Mouse (Mus musculus) lung, embryonic 14.5 days (tissue): ENCODE measurements around the gene Scimp. TPM values are rescaled to one million over a fixed set of nuclear protein-coding genes. Genes with fewer than 3 reads are reported as not detected.

ENCODE experiments used
- ATAC-seq: fragments of 200-750 bp; cut with Nextera tagmentation; 2 replicates; pipeline ENCODE4 v1.8.0; 2017; ENCODE audit warnings: mild to moderate bottlenecking, moderate TSS enrichment, moderate library complexity; ENCODE audit not compliant: insufficient read depth
- DNase-seq: peaks from one replicate; pipeline ENCODE4 v3.0.0-alpha.2; 2015
- H3K27ac ChIP-seq: fragments of 300-500 bp; sonication (generic); 2 replicates; pipeline ENCODE4 v1.5.1; 2014; ENCODE audit warnings: low read depth, mild to moderate bottlenecking, moderate library complexity
- H3K27me3 ChIP-seq: fragments of 300-500 bp; sonication (generic); 2 replicates; pipeline ENCODE4 v1.6.1; 2014; ENCODE audit warnings: low read length, control low read depth; ENCODE audit not compliant: insufficient read depth
- H3K36me3 ChIP-seq: fragments of 300-500 bp; sonication (generic); 2 replicates; pipeline ENCODE4 v1.6.1; 2014; ENCODE audit warnings: control low read depth; ENCODE audit not compliant: insufficient read depth
- H3K4me1 ChIP-seq: fragments of 300-500 bp; sonication (generic); 2 replicates; pipeline ENCODE4 v1.6.1; 2014; ENCODE audit warnings: antibody characterized with exemption, control low read depth; ENCODE audit not compliant: insufficient read depth
- H3K4me2 ChIP-seq: fragments of 300-500 bp; sonication (generic); 2 replicates; pipeline ENCODE4 v1.6.1; 2014; ENCODE audit warnings: mild to moderate bottlenecking
- H3K4me3 ChIP-seq: fragments of 300-500 bp; sonication (generic); 2 replicates; pipeline ENCODE4 v1.5.1; 2014; ENCODE audit warnings: low read depth, low read length
- H3K9ac ChIP-seq: fragments of 300-500 bp; sonication (generic); 2 replicates; pipeline ENCODE4 v1.6.1; 2014
- H3K9me3 ChIP-seq: fragments of 300-500 bp; sonication (generic); 2 replicates; pipeline ENCODE4 v1.6.1; 2016; ENCODE audit warnings: low read depth, low read length, control low read depth
- CTCF ChIP-seq: IDR thresholded peaks from 2 replicates; pipeline ENCODE4 v1.5.1; 2016; ENCODE audit warnings: antibody characterized with exemption, low read depth
- WGBS: fragments of 180-500 bp; shearing (Covaris S2); extraction: QIAGEN DNeasy Blood & Tissue Kit; methylation state at CpG from one replicate; pipeline ENCODE4 v1.1.7; 2014; 5-methylcytosine and 5-hydroxymethylcytosine counted together
- polyA plus RNA-seq: library from polyadenylated mRNA; unstranded; fragments of >200 nt; fragmentation: Nextera tagmentation; extraction: Ambion mirVana; gene quantifications from 2 replicates; pipeline ENCODE4 v1.2.1, GENCODE M21; 2014

Scimp gene
- polyA plus RNA-seq, 1 experiment from 2014 or later = not detected

- no peaks in the 10 kb centered on the region for H3K27me3 ChIP-seq
- no peaks in the 10 kb centered on the region for H3K9me3 ChIP-seq
- no peaks in the 10 kb centered on the region for H3K4me1 ChIP-seq
- H3K27ac ChIP-seq = 0 out of 2 replicates have a peak overlapping the region, but pooled peaks have one; percentile 8
- no peak overlapping the region for H3K4me3 ChIP-seq
- ATAC-seq = no peak
- H3K36me3 ChIP-seq = no peaks in the 10 kb centered on the region
- 65% methylated on average over 6 of the region's 6 CpGs for WGBS
- no peak for DNase-seq
- H3K4me2 ChIP-seq = no peak overlapping the region
- H3K9ac ChIP-seq = no peak overlapping the region
- no peak for TF ChIP-seq CTCF
These were observed 8.6 kb downstream of the Scimp start for GRCm38 (mm10) chr11:70803711-70804200.

- H3K9ac ChIP-seq = no peak overlapping the region
- no peaks in the 10 kb centered on the region for H3K27me3 ChIP-seq
- no peaks in the 10 kb centered on the region for H3K4me1 ChIP-seq
- ATAC-seq (no peak), DNase-seq (no peak)
- no peak overlapping the region for H3K4me3 ChIP-seq
- H3K4me2 ChIP-seq = no peak overlapping the region
- H3K9me3 ChIP-seq = no peaks in the 10 kb centered on the region
- TF ChIP-seq CTCF = no peak
- H3K27ac ChIP-seq = no peak overlapping the region
- WGBS = 61% methylated on average over 2 of the region's 2 CpGs
- no peaks in the 10 kb centered on the region for H3K36me3 ChIP-seq
These were observed 9.5 kb downstream of the Scimp start for GRCm38 (mm10) chr11:70802865-70803261.

- DNase-seq (no peak), ATAC-seq (no peak)
- no peaks in the 10 kb centered on the region for H3K9me3 ChIP-seq
- H3K4me1 ChIP-seq = no peaks in the 10 kb centered on the region
- no peak overlapping the region for H3K4me3 ChIP-seq
- H3K9ac ChIP-seq = no peak overlapping the region
- H3K36me3 ChIP-seq = no peaks in the 10 kb centered on the region
- no peaks in the 10 kb centered on the region for H3K27me3 ChIP-seq
- H3K4me2 ChIP-seq = no peak overlapping the region
- H3K27ac ChIP-seq = no peak overlapping the region
- WGBS = 90% methylated on average over 2 of the region's 2 CpGs
- TF ChIP-seq CTCF = peak; percentile 18; the same call in 1 of the 2 replicates
These were observed 10.1 kb downstream of the Scimp start for GRCm38 (mm10) chr11:70802208-70802864.

GRCm38 (mm10) chr11:70792409-70792808 lies 20.0 kb downstream of the Scimp start:
- no peaks in the 10 kb centered on the region for H3K27me3 ChIP-seq
- H3K4me1 ChIP-seq = no peaks in the 10 kb centered on the region
- no peak overlapping the region for H3K27ac ChIP-seq
- DNase-seq = no peak
- TF ChIP-seq CTCF = no peak
- H3K9me3 ChIP-seq = no peaks in the 10 kb centered on the region
- H3K36me3 ChIP-seq = no peaks in the 10 kb centered on the region
- H3K4me3 ChIP-seq = no peak overlapping the region
- no peak overlapping the region for H3K9ac ChIP-seq
- ATAC-seq = no peak
- H3K4me2 ChIP-seq = no peak overlapping the region
- WGBS = 96% methylated on average over 1 of the region's 1 CpGs

- Histone ChIP-seq H3K27ac (no peak overlapping the region), H3K4me2 (no peak overlapping the region), H3K4me1 (no peaks in the 10 kb centered on the region), H3K4me3 (no peak overlapping the region), H3K36me3 (no peaks in the 10 kb centered on the region), H3K9ac (no peak overlapping the region), H3K27me3 (no peaks in the 10 kb centered on the region), H3K9me3 (no peaks in the 10 kb centered on the region)
- DNase-seq = no peak
- 76% methylated on average over 5 of the region's 5 CpGs for WGBS
- TF ChIP-seq CTCF = no peak
- ATAC-seq = no peak
These were observed 20.7 kb downstream of the Scimp start for GRCm38 (mm10) chr11:70791676-70792075.

GRCm38 (mm10) chr11:70790874-70791551 lies 21.4 kb downstream of the Scimp start:
- TF ChIP-seq CTCF = no peak
- no peak for ATAC-seq
- 52% methylated on average over 7 of the region's 7 CpGs for WGBS

GRCm38 (mm10) chr11:70790426-70790825 lies 22.0 kb downstream of the Scimp start:
- Histone ChIP-seq H3K4me3 (no peak overlapping the region), H3K36me3 (no peaks in the 10 kb centered on the region), H3K4me1 (no peaks in the 10 kb centered on the region), H3K9me3 (no peaks in the 10 kb centered on the region), H3K27me3 (no peaks in the 10 kb centered on the region), H3K4me2 (no peak overlapping the region), H3K27ac (no peak overlapping the region), H3K9ac (no peak overlapping the region)
- DNase-seq = no peak
- ATAC-seq = no peak
- no peak for TF ChIP-seq CTCF
- 73% methylated on average over 2 of the region's 2 CpGs for WGBS

More at GRCm38 (mm10) chr11:70790874-70791551, 21.4 kb downstream of the Scimp start:
- H3K27ac ChIP-seq = no peak overlapping the region
- no peak overlapping the region for H3K4me3 ChIP-seq
- no peak for DNase-seq
- no peaks in the 10 kb centered on the region for H3K36me3 ChIP-seq
- no peaks in the 10 kb centered on the region for H3K27me3 ChIP-seq
- H3K4me2 ChIP-seq = no peak overlapping the region
- no peaks in the 10 kb centered on the region for H3K9me3 ChIP-seq
- no peaks in the 10 kb centered on the region for H3K4me1 ChIP-seq
- no peak overlapping the region for H3K9ac ChIP-seq
